Mouse (Mus musculus) testis, postnatal 14 days (tissue): ENCODE measurements around the gene Glg1.
"Not testable (repeated sequence)": the region's sequence is repeated elsewhere in the genome, so short reads cannot be mapped to it uniquely, and the experiment has no call there.

ENCODE experiments used
- DNase-seq: peaks from one replicate; pipeline ENCODE4 v3.0.0; 2021; ENCODE audit warnings: low spot score

Glg1 gene

DNA sequence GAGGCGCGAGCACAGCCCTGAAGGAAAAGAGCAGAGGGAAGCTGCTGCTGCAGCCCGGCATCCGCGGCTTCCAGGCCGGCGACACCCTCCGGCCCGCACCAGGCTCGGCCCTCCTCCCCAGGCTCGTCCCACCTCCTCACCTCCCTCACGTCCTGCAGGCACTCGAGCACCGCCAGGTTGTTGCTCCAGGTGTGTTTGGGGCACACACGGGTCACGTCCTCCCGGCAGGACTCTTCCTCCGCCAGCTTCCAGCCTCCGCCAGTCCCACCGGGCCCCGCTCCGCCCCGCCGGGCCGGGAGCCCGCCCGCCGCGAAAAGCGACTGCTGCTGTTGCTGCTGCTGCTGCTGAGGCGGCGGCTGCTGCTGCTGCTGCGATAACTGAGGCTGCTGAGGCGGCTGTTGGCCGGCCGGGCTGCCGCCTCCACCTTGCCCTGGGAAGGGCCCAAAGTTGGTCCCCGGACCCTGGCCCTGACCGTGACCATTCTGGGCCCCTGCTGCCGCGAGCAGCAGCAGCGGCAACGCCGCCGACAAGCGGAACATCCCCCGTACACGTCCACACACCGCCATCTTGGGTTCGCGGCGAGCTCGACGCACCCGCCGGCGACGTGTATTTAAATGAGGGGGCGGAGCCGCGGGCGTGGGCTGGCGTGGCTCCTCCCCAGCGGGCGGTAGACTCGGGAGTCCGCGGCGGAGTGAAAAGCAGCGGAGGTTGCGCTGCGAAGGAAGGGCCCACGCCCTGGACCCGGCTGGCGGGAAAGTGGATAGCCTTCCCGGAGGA lies at the start of gene Glg1:
Gene Glg1, minus strand, starts transcription at position 586 of the 777 bp plus-strand sequence.
- DNase-seq = peak; percentile 93

- peak; percentile 74 for DNase-seq
These were observed 46.2 kb upstream of the Glg1 start for GRCm38 (mm10) chr8:111305031-111305730.

- DNase-seq = no peak
These were observed 45.3 kb upstream of the Glg1 start for GRCm38 (mm10) chr8:111304359-111304758.

GRCm38 (mm10) chr8:111303076-111303803 lies 44.2 kb upstream of the Glg1 start:
- DNase-seq = peak; percentile 21

GRCm38 (mm10) chr8:111300597-111301546 lies 41.9 kb upstream of the Glg1 start:
- peak; percentile 29 for DNase-seq

DNA sequence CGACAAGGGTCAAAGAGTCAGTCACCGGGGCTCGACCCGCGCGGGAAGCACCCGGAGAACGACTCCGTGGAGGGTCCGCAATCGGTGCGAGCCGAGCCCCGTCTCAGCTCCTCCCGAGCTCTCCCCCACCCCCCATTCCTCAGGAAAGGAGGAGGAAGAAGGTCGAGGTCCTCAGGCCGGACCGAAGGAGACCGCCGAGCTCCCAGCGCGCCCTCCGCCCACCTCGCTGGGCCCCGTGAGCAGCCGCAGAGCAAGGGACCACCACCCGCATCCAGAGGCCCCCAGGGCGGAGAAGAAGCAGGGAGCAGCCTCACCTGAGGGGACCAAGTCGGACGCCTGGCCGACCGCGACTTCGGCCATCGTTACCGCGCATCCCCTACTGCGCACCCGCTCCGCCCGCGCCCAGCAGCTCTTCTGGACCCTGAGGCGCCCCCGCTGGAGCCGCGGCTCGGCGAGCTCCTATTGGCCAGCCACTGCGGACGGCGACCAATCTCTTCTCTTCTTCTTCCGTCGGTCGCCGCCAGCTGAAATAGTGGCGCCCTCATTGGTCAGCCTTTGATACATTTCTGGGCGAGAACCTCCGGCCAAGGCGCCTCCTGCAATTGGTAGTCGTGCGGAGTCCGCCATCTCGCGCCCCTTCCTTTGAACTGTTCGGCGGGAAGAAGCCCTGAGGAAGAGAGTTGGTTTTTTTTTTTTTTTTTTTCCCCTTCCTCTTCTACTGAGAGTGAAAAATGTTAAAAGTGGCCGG lies 41.0 kb upstream of the Glg1 start, which contains the start of gene Rfwd3:
Gene Rfwd3, minus strand, starts transcription at position 402 of the 748 bp plus-strand sequence.
- peak; percentile 99 for DNase-seq

GRCm38 (mm10) chr8:111299363-111299820 lies 40.4 kb upstream of the Glg1 start:
- DNase-seq = peak; percentile 71

DNA sequence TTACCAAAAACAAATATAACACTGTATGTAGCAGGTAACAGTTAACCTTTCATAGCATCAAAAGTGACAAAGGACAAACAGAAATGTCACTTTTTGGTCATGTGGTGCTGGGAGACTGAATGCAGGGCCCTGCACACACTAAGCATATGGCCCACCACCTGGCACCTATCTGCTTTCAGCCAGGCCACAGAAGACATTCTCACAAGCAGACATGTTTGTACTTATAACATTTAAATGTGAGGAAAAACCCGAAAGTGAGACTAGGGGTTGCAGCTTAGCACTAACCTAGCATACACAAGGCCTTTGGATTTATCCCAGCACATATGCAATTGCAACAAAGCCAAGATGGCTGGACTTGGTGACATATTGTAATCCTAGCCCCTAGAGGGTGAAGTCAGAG lies 39.0 kb upstream of the Glg1 start:
- DNase-seq = no peak

- DNase-seq = no peak
These were observed 32.7 kb upstream of the Glg1 start for GRCm38 (mm10) chr8:111291733-111292132.

DNA sequence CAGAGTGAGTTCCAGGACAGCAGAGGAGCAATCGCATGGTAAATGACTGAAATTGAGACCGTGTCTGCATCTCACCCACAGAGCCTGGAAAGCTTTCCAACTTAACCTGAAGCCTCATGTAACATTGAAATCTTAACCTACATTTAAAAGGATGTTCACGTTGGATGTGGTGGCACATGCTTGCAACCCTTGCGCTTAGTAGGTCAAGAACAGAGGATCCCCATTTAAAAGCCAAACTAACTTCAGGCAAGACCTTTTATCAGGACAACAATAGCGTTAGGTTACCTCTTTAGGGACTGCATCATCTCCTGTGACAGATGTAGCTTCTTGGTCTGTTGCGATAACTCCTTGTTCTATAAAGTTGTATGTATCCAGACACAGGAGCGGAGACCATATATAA lies 31.6 kb upstream of the Glg1 start:
- DNase-seq = no peak

DNA sequence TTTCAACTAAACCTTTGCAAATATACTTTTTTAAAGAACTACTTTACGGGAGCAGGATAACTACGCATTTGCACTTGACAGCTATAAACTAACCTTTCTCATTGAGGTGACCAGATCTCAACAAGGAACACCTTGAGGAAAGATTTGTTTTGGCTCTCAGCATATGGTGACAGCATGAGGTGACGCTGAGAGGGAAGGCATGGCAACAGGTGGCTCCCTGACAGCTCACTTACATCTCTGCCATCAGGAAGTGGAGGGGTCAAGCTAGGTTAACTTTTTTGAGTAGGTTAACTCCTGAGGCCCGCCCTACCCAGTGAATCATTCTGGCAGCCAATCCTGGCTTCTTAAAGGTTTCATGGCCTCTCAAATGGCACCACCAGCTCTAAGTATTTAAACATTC lies 26.6 kb upstream of the Glg1 start:
- no peak for DNase-seq

GRCm38 (mm10) chr8:111282093-111282492 lies 23.1 kb upstream of the Glg1 start:
- no peak for DNase-seq

- DNase-seq = no peak
These were observed 9.3 kb upstream of the Glg1 start for GRCm38 (mm10) chr8:111268277-111268676.

GRCm38 (mm10) chr8:111266161-111266560 lies 7.1 kb upstream of the Glg1 start:
- DNase-seq = not testable (repeated sequence)

DNA sequence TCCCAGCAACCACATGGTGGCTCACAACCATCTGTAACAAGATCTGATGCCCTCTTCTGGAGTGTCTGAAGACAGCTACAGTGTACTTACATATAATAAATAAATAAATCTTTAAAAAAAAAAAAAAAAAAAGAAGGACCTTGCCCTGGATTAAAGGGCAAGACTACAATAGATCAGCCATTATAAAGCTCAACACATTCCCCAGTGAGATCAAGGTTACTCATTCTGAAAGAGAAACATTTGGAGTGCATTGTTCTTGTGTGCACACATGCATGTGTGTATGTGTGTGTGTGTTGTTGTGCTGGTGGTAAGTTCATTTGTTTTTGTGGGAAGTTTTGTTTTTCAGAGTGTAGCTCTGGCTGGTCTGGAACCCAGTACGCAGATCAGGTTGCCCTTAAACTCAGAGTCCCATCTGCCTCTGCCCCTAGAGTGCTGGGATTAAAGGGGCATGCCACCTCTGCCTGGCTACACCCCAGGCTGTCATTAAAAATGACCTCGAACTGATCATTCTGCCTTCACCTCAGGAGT lies 5.7 kb upstream of the Glg1 start:
- no peak for DNase-seq

DNA sequence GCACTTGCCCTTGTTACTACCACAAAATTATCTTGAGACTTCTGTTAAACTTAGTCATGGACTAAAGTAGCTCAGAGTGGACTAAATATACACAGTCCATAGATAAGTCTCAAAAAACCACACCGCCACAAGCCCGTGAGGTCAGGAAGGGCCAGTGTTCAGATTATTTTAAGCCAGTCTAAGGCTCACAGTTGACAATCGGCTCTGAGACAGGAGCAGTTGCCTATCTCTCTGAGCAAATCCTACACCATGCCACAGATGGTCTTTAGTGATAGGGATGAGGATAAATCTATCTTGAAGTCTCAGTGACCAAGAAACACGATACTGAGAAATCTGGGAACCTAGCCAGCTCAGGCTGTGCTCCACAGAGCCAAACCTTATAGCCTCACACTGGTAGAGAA lies 3.0 kb upstream of the Glg1 start:
- no peak for DNase-seq

DNA sequence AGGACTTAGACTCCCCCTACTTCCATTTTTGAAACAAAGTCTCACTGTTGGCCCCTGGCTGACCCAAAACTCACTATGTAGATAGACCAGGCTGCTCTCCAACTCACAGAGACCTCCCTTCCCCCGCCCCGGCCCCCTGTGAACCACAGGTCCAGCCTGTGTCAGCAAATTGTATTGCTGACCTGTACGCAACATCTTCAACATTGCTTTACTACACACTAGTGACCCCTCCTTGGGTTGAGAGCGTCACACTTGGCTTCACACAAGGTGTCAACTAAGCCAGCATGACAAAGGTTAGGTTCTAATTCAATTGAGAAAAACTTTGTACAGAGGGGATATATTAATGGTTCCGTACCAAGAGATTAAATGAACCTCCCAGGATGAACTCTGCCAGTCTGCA lies 1.2 kb upstream of the Glg1 start:
- DNase-seq = no peak

DNA sequence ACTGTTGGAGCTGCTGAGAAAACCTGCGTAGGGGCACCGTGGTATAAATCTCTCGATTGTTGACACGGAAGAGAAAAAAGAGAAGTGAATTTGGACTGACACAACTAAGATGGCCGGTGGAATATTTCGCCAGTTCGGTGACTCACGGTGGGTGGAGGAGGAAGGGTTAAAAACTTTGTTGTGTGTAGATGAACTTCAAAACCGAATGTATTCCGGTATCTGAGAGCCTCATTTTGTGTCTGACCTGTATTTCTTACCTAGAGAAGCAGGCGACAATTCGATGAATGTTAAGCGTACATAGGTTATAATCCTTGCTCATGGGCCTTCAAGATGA lies 359 bp upstream of the Glg1 start:
- DNase-seq = no peak

DNA sequence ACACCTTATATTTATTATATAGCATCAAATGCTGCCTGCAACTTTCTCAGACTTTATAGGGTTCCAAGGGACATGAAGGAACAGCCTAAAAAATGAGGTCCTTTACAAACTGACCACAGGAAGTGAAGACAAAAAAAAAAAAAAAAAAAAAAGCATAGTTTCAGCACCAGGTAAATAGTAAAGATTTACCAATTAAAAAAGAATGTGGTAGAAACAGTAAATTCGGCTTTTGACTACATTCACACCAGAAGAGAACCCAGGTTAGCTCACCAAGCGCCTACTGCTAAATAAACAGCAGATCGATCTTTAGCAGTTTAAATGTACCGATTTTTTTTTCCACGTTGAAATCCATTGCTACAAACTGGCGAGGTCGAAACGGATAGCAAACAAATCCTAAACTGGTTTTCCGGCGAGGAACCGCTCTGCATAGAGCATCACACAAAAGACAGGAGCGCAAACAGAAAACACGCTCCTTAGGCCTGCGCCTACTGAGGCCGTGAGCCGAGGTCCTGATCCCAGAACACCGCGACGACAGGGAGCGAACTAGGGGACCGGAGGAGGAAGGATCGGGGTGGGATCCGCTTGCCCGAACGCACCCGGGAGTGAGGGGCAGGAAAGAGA lies 896 bp downstream of the Glg1 start:
- no peak for DNase-seq

DNA sequence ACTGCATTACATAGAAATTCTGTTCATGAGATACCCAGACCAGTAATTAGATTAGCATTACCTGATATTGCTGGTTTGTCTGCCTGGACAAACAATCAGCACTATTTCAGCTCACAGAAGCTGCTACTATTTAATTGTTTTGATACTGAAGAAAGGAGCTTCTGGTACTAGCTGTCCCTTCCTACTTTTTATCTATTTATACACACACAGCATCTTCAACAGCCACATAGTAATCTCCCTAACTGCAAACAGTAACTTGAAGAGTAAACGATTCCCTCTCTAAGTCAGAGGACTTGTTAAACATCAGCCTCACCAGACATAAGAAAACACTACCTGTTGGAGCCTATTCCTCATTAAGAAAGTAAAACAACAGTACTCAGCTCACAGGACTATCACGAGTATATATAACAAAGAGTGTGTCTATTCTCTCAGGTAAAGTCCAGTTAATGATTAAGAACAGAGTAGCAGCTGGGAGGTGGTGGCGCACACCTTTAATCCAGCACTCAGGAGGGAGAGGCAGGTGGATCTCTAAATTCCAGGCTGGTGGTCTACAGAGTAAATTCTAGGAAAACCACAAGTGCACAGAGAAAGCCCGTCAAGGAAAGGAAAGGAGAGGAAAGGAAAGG lies 6.4 kb downstream of the Glg1 start:
- DNase-seq = no peak
